Mouse (Mus musculus) liver, adult 2 months (tissue): ENCODE results near the gene Acads.

Experiments used
- CTCF ChIP-seq: fragments of 200-500 bp; IDR thresholded peaks from 2 replicates; pipeline ENCODE4 v1.5.1; 2011; ENCODE audit warnings: low read depth, low read length, control low read depth
- POLR2A ChIP-seq: fragments of 200-500 bp; IDR thresholded peaks from 2 replicates; pipeline ENCODE4 v1.6.1; 2011; ENCODE audit warnings: low read length, control low read depth; ENCODE audit not compliant: insufficient read depth; ENCODE audit errors: extremely low read depth

GRCm38 (mm10) chr5:115145253-115145968 is 26.3 kb upstream of the Acads start:
- no peak for TF ChIP-seq CTCF
- TF ChIP-seq POLR2A = no peak
